Mouse (Mus musculus): Measurements from ENCODE around the gene Irf6. TPM values are rescaled to one million over a fixed set of nuclear protein-coding genes. Genes with fewer than 3 reads are reported as not detected.

The Irf6 gene
- total RNA-seq, 2 experiments from 2014 or later = 0.98 to 2.3 TPM

DNA sequence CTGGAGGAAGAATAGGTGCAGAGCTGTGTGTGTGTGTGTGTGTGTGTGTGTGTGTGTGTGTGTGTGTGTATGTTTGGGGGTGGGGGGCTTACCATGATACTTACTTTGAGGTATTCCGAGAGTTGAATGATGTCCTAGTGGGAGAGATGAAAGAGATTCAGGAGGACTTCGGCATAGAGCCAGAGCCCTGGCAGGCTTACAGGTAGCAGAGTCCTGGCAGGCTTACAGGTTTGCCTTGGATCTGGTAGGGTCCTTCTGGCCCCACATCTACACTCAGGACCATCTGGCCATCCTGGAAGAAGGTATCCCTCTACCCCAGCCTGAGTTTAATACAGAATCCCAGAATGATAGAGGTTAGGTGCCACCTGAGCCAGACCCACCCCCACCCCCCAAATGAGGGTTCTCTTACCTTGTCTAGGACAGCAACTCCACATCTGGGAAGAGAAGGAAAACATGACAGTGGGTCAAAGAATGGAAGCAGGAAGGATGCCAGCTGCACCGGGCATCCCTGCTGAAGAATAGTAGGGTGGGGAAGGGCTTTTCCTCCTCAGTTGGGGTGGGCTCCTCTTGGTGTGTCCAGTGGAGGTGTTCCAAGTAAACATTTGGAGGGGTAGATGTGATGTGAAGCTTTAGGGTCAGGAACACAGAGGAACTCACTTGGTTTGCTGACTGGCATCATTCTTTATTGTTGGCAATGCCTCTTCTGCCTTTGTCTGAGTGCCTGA is 41.7 kb downstream of the Irf6 start:
- DNase-seq (ENCODE audit: low spot score in 2 of 2) = no peak

DNA sequence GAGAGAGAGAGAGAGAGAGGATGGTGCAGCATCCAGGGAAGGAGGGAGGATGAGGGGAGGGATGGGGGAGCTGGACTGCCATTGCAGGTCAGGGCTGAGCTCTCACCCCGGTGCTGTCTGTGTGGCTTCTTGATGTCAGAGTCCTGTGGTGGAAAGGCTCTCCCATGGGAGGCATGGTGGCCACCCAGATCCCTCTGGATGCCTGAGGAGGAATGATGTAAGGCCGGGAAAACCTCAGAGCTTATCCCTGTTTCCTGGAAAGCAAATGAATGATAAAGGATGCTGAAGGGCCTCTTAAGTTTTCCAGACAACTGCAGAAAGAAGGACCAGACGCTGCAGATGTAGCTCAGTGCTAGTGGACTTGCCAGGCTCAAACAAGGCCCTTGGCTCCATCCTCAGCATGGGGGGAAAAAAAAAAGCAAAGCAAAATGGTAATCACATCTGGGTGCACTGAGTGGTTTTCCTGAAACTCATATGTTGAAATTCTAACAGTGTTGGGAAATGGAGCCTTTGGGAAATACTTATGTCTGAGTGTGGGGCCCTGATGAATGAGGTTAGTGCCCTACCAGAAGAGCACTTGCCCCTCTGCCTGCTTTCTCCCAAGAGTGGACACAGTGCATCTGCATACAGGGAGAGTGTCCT is 42.4 kb downstream of the Irf6 start:
- intact Hi-C loops (cut with DNase I) = no loop called here
- no peak for DNase-seq (ENCODE audit: low spot score in 2 of 2)

More for the DNA sequence above, 41.7 kb downstream of the Irf6 start:
- intact Hi-C loops (cut with DNase I) = no loop called here

DNA sequence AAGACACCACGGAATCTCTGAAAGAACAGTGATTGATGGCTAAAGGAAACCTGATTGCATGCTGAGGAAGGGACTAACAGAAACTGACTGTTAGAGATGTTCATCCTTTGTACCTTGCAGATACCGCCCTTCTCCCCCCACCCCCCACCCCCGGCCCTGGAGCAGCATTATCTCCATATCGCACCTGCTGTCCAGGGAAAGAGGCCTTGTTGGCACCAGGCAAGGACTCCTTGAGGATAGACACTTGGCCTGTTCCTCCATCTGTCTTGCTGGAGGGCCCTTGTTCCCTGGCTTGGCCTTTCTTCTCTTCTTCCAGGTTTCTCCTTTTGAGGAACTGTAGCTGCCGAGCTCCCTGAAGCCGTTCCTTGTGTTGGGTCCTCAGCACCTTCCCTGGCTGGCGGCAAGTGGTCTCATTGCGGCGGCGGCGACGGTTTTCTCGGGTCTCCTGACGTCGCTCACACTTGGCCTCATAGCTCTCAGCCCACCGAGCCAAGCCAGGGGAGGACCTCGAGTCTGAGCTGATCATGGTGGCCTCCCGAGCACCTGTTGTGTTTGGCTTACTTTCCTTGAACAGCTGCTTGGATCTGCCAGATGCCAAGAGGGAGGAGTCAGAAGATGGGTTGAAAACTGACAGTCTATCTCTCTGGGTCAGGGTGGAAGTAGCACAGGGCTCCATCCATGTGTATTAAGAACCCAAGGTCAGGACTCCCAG is 44.7 kb downstream of the Irf6 start:
- no peak for DNase-seq (ENCODE audit: low spot score in 2 of 2)
- intact Hi-C loops (cut with DNase I) = no loop called here

DNA sequence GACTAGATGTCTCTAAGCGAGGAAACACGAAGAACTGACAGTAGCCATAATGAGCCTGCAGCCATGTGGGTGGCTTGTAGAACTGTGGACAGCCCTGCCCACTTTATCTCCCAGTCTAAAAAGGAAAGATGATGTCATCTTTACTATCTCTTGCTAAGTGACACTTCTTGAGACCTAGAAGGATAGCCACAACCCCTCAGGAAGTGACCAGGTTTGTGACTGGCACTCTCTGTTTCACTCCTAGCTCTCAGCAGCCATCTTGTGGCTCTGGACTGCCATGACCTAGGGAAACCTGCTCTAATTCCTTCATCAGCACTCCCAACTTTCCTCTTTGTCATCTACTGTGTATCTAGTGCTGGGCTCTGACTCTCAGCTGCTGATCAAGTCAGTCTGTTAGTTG is 45.4 kb downstream of the Irf6 start:
- DNase-seq (ENCODE audit: low spot score in 2 of 2) = no peak
- intact Hi-C loops (cut with DNase I) = no loop called here

GRCm38 (mm10) chr1:193200640-193201382 is 47.9 kb downstream of the Irf6 start:
- intact Hi-C loops (cut with DNase I) = no loop called here
- DNase-seq (ENCODE audit: low spot score in 2 of 2) = no peak

DNA sequence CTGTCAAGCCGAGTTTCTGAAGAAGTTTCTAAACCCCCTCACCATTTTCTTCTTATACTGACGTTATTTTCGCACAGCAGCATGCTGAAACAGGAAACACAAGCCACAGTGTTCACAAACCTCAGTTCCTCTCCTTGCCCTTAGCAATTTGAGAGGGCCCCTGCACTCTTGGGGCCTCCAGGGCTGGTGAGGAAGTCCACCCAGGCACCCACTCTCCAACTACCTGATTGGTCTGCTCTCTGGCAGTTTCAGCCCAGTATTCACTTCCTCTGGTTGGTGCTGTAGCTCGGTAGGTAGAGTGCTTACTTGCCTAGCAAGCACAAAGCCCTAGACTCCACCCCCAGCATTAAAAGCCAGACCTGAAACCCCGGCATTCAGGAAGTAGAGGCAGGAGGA is 48.5 kb downstream of the Irf6 start, which contains the start of gene Traf3ip3:
Gene Traf3ip3, minus strand, starts transcription at position 321 of the 396 bp plus-strand sequence.
- intact Hi-C loops (cut with DNase I) = no loop called here
- DNase-seq (ENCODE audit: low spot score in 2 of 2) = peak in 1 of 2 experiments; percentile 26

- DNase-seq (ENCODE audit: low spot score in 2 of 2) = no peak
- intact Hi-C loops (cut with DNase I) = no loop called here
Observed at GRCm38 (mm10) chr1:193203821-193204220, 50.9 kb downstream of the Irf6 start.

DNA sequence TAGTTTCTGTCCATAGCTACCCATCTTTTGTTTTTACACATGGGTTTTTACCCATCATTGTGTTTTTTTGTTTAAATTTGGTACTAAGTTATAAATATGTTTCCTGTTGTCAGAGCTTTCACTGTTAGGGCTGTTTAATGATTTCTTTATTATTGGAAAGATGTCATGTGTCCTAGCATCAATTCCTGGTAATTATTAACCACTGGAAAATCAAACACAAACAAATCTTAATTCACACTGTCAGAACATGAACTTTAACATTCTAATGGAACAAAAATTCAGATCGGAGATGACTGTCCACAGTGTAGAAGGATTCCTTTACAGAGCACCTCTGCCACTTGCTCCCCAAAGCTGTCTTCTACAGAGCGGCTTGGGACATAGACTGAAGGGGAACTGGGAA is 52.5 kb downstream of the Irf6 start:
- intact Hi-C loops (cut with DNase I) = no loop called here
- DNase-seq (ENCODE audit: low spot score in 2 of 2) = no peak

GRCm38 (mm10) chr1:193207503-193207902 is 54.6 kb downstream of the Irf6 start, which contains the start of gene Lamb3:
Lamb3 (plus strand) TSS chr1:193207699.
- intact Hi-C loops (cut with DNase I) = no loop called here
- no peak for DNase-seq (ENCODE audit: low spot score in 2 of 2)

DNA sequence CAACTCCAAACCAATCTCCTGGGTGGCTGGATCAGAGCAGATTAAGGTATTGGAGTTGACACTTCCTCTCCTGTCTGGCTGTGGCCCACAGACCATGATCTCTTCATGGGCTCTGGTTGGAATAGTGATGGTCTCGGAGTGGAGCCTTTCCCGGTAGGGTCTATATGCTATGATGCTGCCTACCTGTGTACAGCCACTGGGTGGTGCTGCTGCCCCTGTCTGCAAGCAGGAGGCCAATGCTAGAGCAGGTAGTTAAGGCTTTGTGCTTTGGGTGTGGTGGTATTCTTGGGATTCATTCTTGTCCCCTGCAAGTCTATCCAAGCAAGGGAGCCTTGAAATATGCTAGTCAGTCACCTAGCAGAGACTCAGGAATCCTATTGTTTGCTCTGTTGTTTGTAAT is 55.3 kb downstream of the Irf6 start:
- DNase-seq (ENCODE audit: low spot score in 2 of 2) = peak; percentile 67 to 77
- intact Hi-C loops (cut with DNase I) = loop anchor here (1.0 to 2.0 kb wide), 3 partner anchors 47 to 175 kb away; no protein-coding TSS in a partner anchor

GRCm38 (mm10) chr1:193211371-193211770 is 58.5 kb downstream of the Irf6 start:
- no peak for DNase-seq (ENCODE audit: low spot score in 2 of 2)
- intact Hi-C loops (cut with DNase I) = no loop called here

- intact Hi-C loops (cut with DNase I) = no loop called here
- DNase-seq (ENCODE audit: low spot score in 2 of 2) = no peak
Observed at GRCm38 (mm10) chr1:193214053-193214452, 61.1 kb downstream of the Irf6 start.

GRCm38 (mm10) chr1:193216000-193216399 is 63.1 kb downstream of the Irf6 start:
- intact Hi-C loops (cut with DNase I) = no loop called here
- no peak for DNase-seq (ENCODE audit: low spot score in 2 of 2)

- intact Hi-C loops (cut with DNase I) = no loop called here
- DNase-seq (ENCODE audit: low spot score in 2 of 2) = no peak
Observed at GRCm38 (mm10) chr1:193220408-193220807, 67.5 kb downstream of the Irf6 start.

Other genes with a start within 250 kb of the Irf6 start
- gene Syt14, start 117.3 kb upstream of the Irf6 start, total RNA-seq (2021) = 10 to 100 TPM; 25.4 to 26.5 TPM
- 10 to 100 TPM; 21.9 to 23.2 TPM for gene Diexf, start 22.8 kb upstream of the Irf6 start, total RNA-seq (2021)
- gene A130010J15Rik, start 14.9 kb downstream of the Irf6 start, total RNA-seq (2021) = 1 to 10 TPM; 2.4 to 3.4 TPM
- gene Traf3ip3, start 48.6 kb downstream of the Irf6 start, total RNA-seq (2021) = 1 to 10 TPM; 1.0 to 3.1 TPM
- 1 to 10 TPM in 1 of 2 experiments, under 1 TPM in 1; 0.89 to 1.9 TPM for gene Lamb3, start 54.6 kb downstream of the Irf6 start, total RNA-seq (2021)
- gene Hsd11b1, start 111.0 kb downstream of the Irf6 start, total RNA-seq (2021) = 10 to 100 TPM; 24.1 to 24.9 TPM
- gene G0s2, start 120.1 kb downstream of the Irf6 start, total RNA-seq (2021) = 1 to 10 TPM; 8.0 to 8.3 TPM
- 10 to 100 TPM; 36.9 to 51.0 TPM for gene Camk1g, start 217.2 kb downstream of the Irf6 start, total RNA-seq (2021)

All from left cerebral cortex, postnatal 25 days (tissue).